Mouse (Mus musculus) NIH3T3 (cell line): Measurements from ENCODE around the gene Lpin1.

Source experiments
- DNase-seq: peaks from one replicate; pipeline ENCODE4 v3.0.0-alpha.2; 2012; ENCODE audit warnings: low read depth

Lpin1 gene

GRCm38 (mm10) chr12:16610936-16611335 lies at the start of gene Lpin1:
Lpin1 (minus strand) TSS chr12:16610966.
- DNase-seq: no peak

GRCm38 (mm10) chr12:16656906-16657875 lies 46.4 kb upstream of the Lpin1 start:
- peak; percentile 80 for DNase-seq

GRCm38 (mm10) chr12:16655604-16656003 lies 44.8 kb upstream of the Lpin1 start:
- no peak for DNase-seq

- DNase-seq: no peak
Measured at GRCm38 (mm10) chr12:16653332-16654093, 42.7 kb upstream of the Lpin1 start, which contains the start of gene Ntsr2. Ntsr2 (plus strand) TSS chr12:16653382.

- no peak for DNase-seq
Measured at GRCm38 (mm10) chr12:16649819-16650218, 39.1 kb upstream of the Lpin1 start.

GRCm38 (mm10) chr12:16648273-16648672 lies 37.5 kb upstream of the Lpin1 start:
- DNase-seq: no peak

GRCm38 (mm10) chr12:16646780-16647409 lies 36.1 kb upstream of the Lpin1 start:
- no peak for DNase-seq

- DNase-seq: no peak
Measured at GRCm38 (mm10) chr12:16644698-16645097, 33.9 kb upstream of the Lpin1 start.

GRCm38 (mm10) chr12:16643508-16644345 lies 33.0 kb upstream of the Lpin1 start:
- no peak for DNase-seq

- no peak for DNase-seq
Measured at GRCm38 (mm10) chr12:16642000-16642399, 31.2 kb upstream of the Lpin1 start.

GRCm38 (mm10) chr12:16640075-16640474 lies 29.3 kb upstream of the Lpin1 start:
- DNase-seq: no peak

- DNase-seq: peak; percentile 43
Measured at GRCm38 (mm10) chr12:16639078-16639771, 28.5 kb upstream of the Lpin1 start.

GRCm38 (mm10) chr12:16635816-16636215 lies 25.1 kb upstream of the Lpin1 start:
- peak; percentile 30 for DNase-seq

GRCm38 (mm10) chr12:16634075-16634813 lies 23.5 kb upstream of the Lpin1 start:
- DNase-seq: peak; percentile 78

- no peak for DNase-seq
Measured at GRCm38 (mm10) chr12:16633235-16633634, 22.5 kb upstream of the Lpin1 start.

GRCm38 (mm10) chr12:16631423-16631822 lies 20.7 kb upstream of the Lpin1 start:
- DNase-seq: no peak

GRCm38 (mm10) chr12:16630866-16631185 lies 20.1 kb upstream of the Lpin1 start:
- no peak for DNase-seq

- no peak for DNase-seq
Measured at GRCm38 (mm10) chr12:16630152-16630865, 19.5 kb upstream of the Lpin1 start.

- peak; percentile 50 for DNase-seq
Measured at GRCm38 (mm10) chr12:16620230-16620629, 9.5 kb upstream of the Lpin1 start.

GRCm38 (mm10) chr12:16619453-16619852 lies 8.7 kb upstream of the Lpin1 start:
- no peak for DNase-seq
